8 mouse cellular contexts compared by ENCODE assay signal in genomic region chr19:40737613-40738012, GRCm38 (mm10). TPM values are rescaled to one million over a fixed set of nuclear protein-coding genes. Genes with fewer than 3 reads are reported as not detected.
DNase-seq lines count a peak whose midpoint lies in the region; ATAC-seq and TF ChIP-seq lines count a peak whose summit lies in the region.

No protein-coding gene starts in this region.

- no peaks in the 10 kb centered on the region for H3K27me3 ChIP-seq in kidney, postnatal 0 days (ENCODE audit: insufficient read depth, low read length)
- H3K27me3 ChIP-seq in forebrain, embryonic 12.5 days, result no peaks in the 10 kb centered on the region
- no peaks in the 10 kb centered on the region for H3K27me3 ChIP-seq in intestine, embryonic 16.5 days (replicated peaks; ENCODE audit: control insufficient read depth, insufficient read depth, low read length)
- H3K27me3 ChIP-seq in midbrain, embryonic 16.5 days (ENCODE audit: control insufficient read depth, insufficient read depth, low read depth, low read length), result no peaks in the 10 kb centered on the region

- no peak overlapping the region for H3K4me3 ChIP-seq in kidney, postnatal 0 days (replicated peaks; ENCODE audit: low read depth, low read length)
- H3K4me3 ChIP-seq in forebrain, embryonic 12.5 days (replicated peaks), result peak overlapping the region; percentile 17; the same call in 1 of the 2 replicates
- no peak overlapping the region for H3K4me3 ChIP-seq in intestine, embryonic 16.5 days (ENCODE audit: low read length)
- H3K4me3 ChIP-seq in midbrain, embryonic 16.5 days (ENCODE audit: low read depth, low read length), result peak overlapping the region; percentile 8; the same call in 1 of the 2 replicates

- DNase-seq in kidney, postnatal 0 days (ENCODE audit: low spot score), result no peak
- DNase-seq in kidney, postnatal 10 days, result no peak
- DNase-seq in left cerebral cortex, postnatal 4 days, result no peak
- DNase-seq in testis, postnatal 14 days (ENCODE audit: low spot score), result no peak
- DNase-seq in layer of hippocampus, adult 8-10 months (ENCODE audit: low spot score in 2 of 2), result no peak

- H3K4me1 ChIP-seq in kidney, postnatal 0 days (replicated peaks; ENCODE audit: insufficient read depth, low read length), result no peaks in the 10 kb centered on the region
- H3K4me1 ChIP-seq in forebrain, embryonic 12.5 days, result peaks cover 16% of the 10 kb centered on the region
- 0 out of 2 replicates have a peak, but pooled peaks cover 7% of the 10 kb centered on the region for H3K4me1 ChIP-seq in intestine, embryonic 16.5 days (ENCODE audit: control insufficient read depth, insufficient read depth, low read length)
- peaks cover 16% of the 10 kb centered on the region for H3K4me1 ChIP-seq in midbrain, embryonic 16.5 days (ENCODE audit: control insufficient read depth, insufficient read depth, low read length)

- intact Hi-C loops in left cerebral cortex, postnatal 4 days (cut with DNase I), result no loop called here

- H3K36me3 ChIP-seq in kidney, postnatal 0 days (ENCODE audit: insufficient read depth, low read length), result no peaks in the 10 kb centered on the region
- 0 out of 2 replicates have a peak, but pooled peaks cover 4% of the 10 kb centered on the region for H3K36me3 ChIP-seq in forebrain, embryonic 12.5 days (replicated peaks)
- no peaks in the 10 kb centered on the region for H3K36me3 ChIP-seq in intestine, embryonic 16.5 days (ENCODE audit: control insufficient read depth, insufficient read depth, low read length)
- no peaks in the 10 kb centered on the region for H3K36me3 ChIP-seq in midbrain, embryonic 16.5 days (ENCODE audit: control insufficient read depth, insufficient read depth, low read length)

- no peak overlapping the region for H3K27ac ChIP-seq in kidney, postnatal 0 days
- peak overlapping the region; percentile 77 for H3K27ac ChIP-seq in forebrain, embryonic 12.5 days
- no peak overlapping the region for H3K27ac ChIP-seq in intestine, embryonic 16.5 days (ENCODE audit: low read length)
- peak overlapping the region; percentile 85 for H3K27ac ChIP-seq in midbrain, embryonic 16.5 days (ENCODE audit: low read length)

- no peak for TF ChIP-seq CTCF in kidney, postnatal 0 days (IDR thresholded peaks at IDR 0.05; ENCODE audit: low read depth)

- no peak overlapping the region for H3K9ac ChIP-seq in kidney, postnatal 0 days (ENCODE audit: low read depth, low read length)
- H3K9ac ChIP-seq in forebrain, embryonic 12.5 days, result peak overlapping the region; percentile 48
- H3K9ac ChIP-seq in intestine, embryonic 16.5 days (ENCODE audit: low read depth, low read length), result no peak overlapping the region
- H3K9ac ChIP-seq in midbrain, embryonic 16.5 days (ENCODE audit: low read depth, low read length), result peak overlapping the region; percentile 42; the same call in 1 of the 2 replicates

- ATAC-seq in kidney, postnatal 0 days (replicated peaks; ENCODE audit: low FRiP score, low read depth), result no peak
- 0 out of 2 replicates have a peak, but pooled peaks have one; percentile 4 for ATAC-seq in forebrain, embryonic 12.5 days (ENCODE audit: low FRiP score)
- ATAC-seq in intestine, embryonic 16.5 days, result no peak
- ATAC-seq in midbrain, embryonic 16.5 days, result peak; percentile 22; the same call in 1 of the 2 replicates

- peak overlapping the region; percentile 25; the same call in 1 of the 2 replicates for H3K4me2 ChIP-seq in kidney, postnatal 0 days (ENCODE audit: low read length)
- H3K4me2 ChIP-seq in forebrain, embryonic 12.5 days, result peak overlapping the region; percentile 46
- peak overlapping the region; percentile 55; the same call in 1 of the 2 replicates for H3K4me2 ChIP-seq in intestine, embryonic 16.5 days (ENCODE audit: low read depth, low read length)
- H3K4me2 ChIP-seq in midbrain, embryonic 16.5 days (ENCODE audit: low read length), result peak overlapping the region; percentile 49

- no peaks in the 10 kb centered on the region for H3K9me3 ChIP-seq in kidney, postnatal 0 days (replicated peaks; ENCODE audit: low read length)
- H3K9me3 ChIP-seq in forebrain, embryonic 12.5 days, result no peaks in the 10 kb centered on the region
- no peaks in the 10 kb centered on the region for H3K9me3 ChIP-seq in intestine, embryonic 16.5 days (ENCODE audit: control insufficient read depth, low read length)
- no peaks in the 10 kb centered on the region for H3K9me3 ChIP-seq in midbrain, embryonic 16.5 days (replicated peaks; ENCODE audit: control insufficient read depth, low read length, poor library complexity, severe bottlenecking)

- WGBS in kidney, postnatal 0 days, result 82% methylated on average over 5 of the region's 5 CpGs
- 83% methylated on average over 5 of the region's 5 CpGs for WGBS in forebrain, embryonic 12.5 days
- 73% methylated on average over 5 of the region's 5 CpGs for WGBS in intestine, embryonic 16.5 days
- WGBS in midbrain, embryonic 16.5 days, result 67% methylated on average over 5 of the region's 5 CpGs

RNA-seq across cellular contexts. Expression of gene Cc2d2b, which starts 10.9 kb away (rescaled TPM):
- 0.11 TPM in 1 of 2 replicates, not detected in the other for polyA plus RNA-seq in kidney, postnatal 0 days (2015; fragmentation: Nextera tagmentation; extraction: Ambion mirVana)
- 0.38 TPM in 1 of 2 replicates, not detected in the other for polyA plus RNA-seq in forebrain, embryonic 12.5 days (2016; fragmentation: Nextera tagmentation; extraction: Ambion mirVana)
- polyA plus RNA-seq in intestine, embryonic 16.5 days (2015; fragmentation: Nextera tagmentation; extraction: Ambion mirVana), result not detected in 2 replicates
- 0.19 and 0.42 TPM in 2 replicates for polyA plus RNA-seq in midbrain, embryonic 16.5 days (2015; fragmentation: Nextera tagmentation; extraction: Ambion mirVana)
- 1 to 10 TPM; 1.2 to 1.4 TPM for total RNA-seq in left cerebral cortex, postnatal 4 days (2021)
- 1 to 10 TPM in 1 of 4 experiments, under 1 TPM in 3; 0.31 to 1.5 (median 0.56) TPM for total RNA-seq in layer of hippocampus, adult 8-10 months (2022)

Comparison
In these comparisons a context has a peak if more than half of its experiments do, and no peak if none do; other contexts are left out.
1. ATAC-seq: peak in forebrain, embryonic 12.5 days (single experiment) and midbrain, embryonic 16.5 days (single experiment); none in kidney, postnatal 0 days (single experiment) and intestine, embryonic 16.5 days (single experiment).
2. H3K27ac ChIP-seq: peak in forebrain, embryonic 12.5 days (single experiment) and midbrain, embryonic 16.5 days (single experiment); none in kidney, postnatal 0 days (single experiment) and intestine, embryonic 16.5 days (single experiment).
3. H3K4me3 ChIP-seq: peak in forebrain, embryonic 12.5 days (single experiment) and midbrain, embryonic 16.5 days (single experiment); none in kidney, postnatal 0 days (single experiment) and intestine, embryonic 16.5 days (single experiment).
4. H3K9ac ChIP-seq: peak in forebrain, embryonic 12.5 days (single experiment) and midbrain, embryonic 16.5 days (single experiment); none in kidney, postnatal 0 days (single experiment) and intestine, embryonic 16.5 days (single experiment).
5. Peak in every context shown above with its lines, with median percentiles within 50 percentile points of each other: H3K4me2 ChIP-seq.